Mouse (Mus musculus): ENCODE data around the gene 9930104L06Rik.

The 9930104L06Rik gene

GRCm38 (mm10) chr4:124978201-124978600 is 41.4 kb downstream of the 9930104L06Rik start:
- ChIA-PET POLR2A (interaction anchor here in 1 of 4 experiments (0.6 to 2.1 kb wide), 4 partner anchors 10 to 442 kb away, joined by 3 to 5 read pairs (median 4); no protein-coding TSS in a partner anchor), CTCF (interaction anchor here in 2 of 4 experiments (0.8 to 1.4 kb wide), 2 partner anchors 35 to 121 kb away, joined by 4 to 5 read pairs; no protein-coding TSS in a partner anchor)

- ChIA-PET POLR2A (interaction anchor here in 2 of 4 experiments (0.6 to 1.4 kb wide), 3 partner anchors 37 to 82 kb away, joined by 3 read pairs; partner anchors contain the start of gene Snip1 (in 1 of the 2)), CTCF (interaction anchor here (0.6 to 2.4 kb wide), 55 partner anchors 8 to 771 kb away, joined by 3 to 20 read pairs (median 4); partner anchors contain the start of genes 9930104L06Rik (in 2 of the 4), Meaf6 (in 1 of the 4) and Snip1 (in 1 of the 4))
Observed at GRCm38 (mm10) chr4:124983893-124984526, 47.2 kb downstream of the 9930104L06Rik start.

- ChIA-PET CTCF (interaction anchor here in 3 of 4 experiments (0.6 to 2.4 kb wide), 5 partner anchors 10 to 101 kb away, joined by 3 to 20 read pairs (median 6); partner anchors contain the start of gene 9930104L06Rik (in 1 of the 3)), POLR2A (interaction anchor here in 1 of 4 experiments (1.4 kb wide), 1 partner anchor 42 kb away, joined by 3 read pairs; no protein-coding TSS in a partner anchor)
Observed at GRCm38 (mm10) chr4:124984871-124985670, 48.2 kb downstream of the 9930104L06Rik start.

- ChIA-PET CTCF (interaction anchor here in 3 of 4 experiments (0.6 to 2.4 kb wide), 4 partner anchors 21 to 123 kb away, joined by 3 to 7 read pairs (median 3); no protein-coding TSS in a partner anchor), POLR2A (interaction anchor here in 2 of 4 experiments (0.5 to 1.3 kb wide), 2 partner anchors 43 to 115 kb away, joined by 3 read pairs; no protein-coding TSS in a partner anchor)
Observed at GRCm38 (mm10) chr4:124985671-124986602, 49.1 kb downstream of the 9930104L06Rik start, which contains the start of gene Rspo1. Gene Rspo1, plus strand, starts transcription at chr4:124986430.

GRCm38 (mm10) chr4:124986739-124987710 is 50.2 kb downstream of the 9930104L06Rik start:
- ChIA-PET POLR2A (interaction anchor here in 2 of 4 experiments (0.5 to 1.3 kb wide), 2 partner anchors 44 to 114 kb away, joined by 3 read pairs; no protein-coding TSS in a partner anchor), CTCF (interaction anchor here in 2 of 4 experiments (0.6 to 1.0 kb wide), 4 partner anchors 82 to 288 kb away, joined by 3 to 8 read pairs (median 4); no protein-coding TSS in a partner anchor)

GRCm38 (mm10) chr4:124987711-124988097 is 50.9 kb downstream of the 9930104L06Rik start:
- ChIA-PET CTCF (interaction anchor here in 2 of 4 experiments (0.7 to 1.3 kb wide), 3 partner anchors 45 to 134 kb away, joined by 3 to 8 read pairs (median 3); partner anchors contain the start of gene Meaf6 (in 1 of the 2)), POLR2A (no interaction called here)

GRCm38 (mm10) chr4:124988382-124988781 is 51.5 kb downstream of the 9930104L06Rik start:
- CTCF ChIA-PET, result interaction anchor here in 1 of 4 experiments (1.0 to 1.3 kb wide), 2 partner anchors 46 to 97 kb away, joined by 3 read pairs; partner anchors contain the start of gene Meaf6
- POLR2A ChIA-PET, result interaction anchor here in 1 of 4 experiments (1.0 kb wide), 1 partner anchor 82 kb away, joined by 3 read pairs; no protein-coding TSS in a partner anchor

- POLR2A ChIA-PET, result interaction anchor here in 2 of 4 experiments (0.6 to 1.7 kb wide), 5 partner anchors 14 to 96 kb away, joined by 3 to 5 read pairs (median 4); no protein-coding TSS in a partner anchor
- CTCF ChIA-PET, result interaction anchor here in 2 of 4 experiments (0.6 to 2.2 kb wide), 2 partner anchors 47 to 508 kb away, joined by 3 to 9 read pairs; no protein-coding TSS in a partner anchor
Observed at GRCm38 (mm10) chr4:124989787-124990253, 53.0 kb downstream of the 9930104L06Rik start.

- ChIA-PET CTCF (interaction anchor here in 2 of 4 experiments (0.9 to 2.2 kb wide), 2 partner anchors 14 to 48 kb away, joined by 3 to 9 read pairs; no protein-coding TSS in a partner anchor), POLR2A (interaction anchor here in 2 of 4 experiments (0.6 to 1.7 kb wide), 4 partner anchors 15 to 96 kb away, joined by 3 to 5 read pairs (median 4); no protein-coding TSS in a partner anchor)
Observed at GRCm38 (mm10) chr4:124990325-124990724, 53.5 kb downstream of the 9930104L06Rik start.
